Mouse (Mus musculus): Measurements from ENCODE around the gene Zfp839.

DNA sequence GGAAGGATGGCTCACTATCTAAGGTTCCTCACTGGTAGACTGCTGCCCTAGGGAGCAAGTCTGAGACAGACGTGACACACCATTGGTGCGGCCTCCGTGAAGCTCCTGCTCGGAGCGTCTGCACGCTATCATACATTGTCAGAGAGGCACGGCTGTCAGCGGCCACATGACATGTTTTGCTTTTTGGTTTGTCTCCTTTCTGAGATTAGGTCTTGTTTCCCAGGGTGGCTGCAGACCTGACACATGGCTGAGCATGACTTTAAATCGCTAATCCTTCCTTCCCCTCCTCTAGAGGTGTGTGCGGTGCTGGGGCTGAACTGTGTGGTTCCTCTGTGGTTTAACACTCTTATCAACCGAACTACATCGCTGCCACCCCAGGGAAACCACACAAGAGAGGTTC lies 1.4 kb downstream of the Zfp839 start:
- TF ChIP-seq GATA1 (IDR thresholded peaks at IDR 0.05; ENCODE audit: borderline replicate concordance, low read length) (no peak), FLI1 (IDR thresholded peaks at IDR 0.05; ENCODE audit: low read length) (no peak)

Data from megakaryocyte, embryonic 14.5 days (primary cell).